Mouse (Mus musculus) midbrain, embryonic 14.5 days (tissue): ENCODE data around the gene Tssk1. TPM values are rescaled to one million over a fixed set of nuclear protein-coding genes. Genes with fewer than 3 reads are reported as not detected.
A peak's percentile ranks its signal among the peaks of the same experiment; 100 is the strongest.

Source experiments
- ATAC-seq: fragments of 200-750 bp; cut with Nextera tagmentation; 2 replicates; pipeline ENCODE4 v1.8.0; 2017; ENCODE audit warnings: moderate number of reproducible peaks, moderate library complexity; ENCODE audit not compliant: low FRiP score, low TSS enrichment
- DNase-seq: peaks from one replicate; pipeline ENCODE4 v3.0.0-alpha.2; 2015
- H3K27ac ChIP-seq: fragments of 300-500 bp; sonication (generic); replicated peaks from 2 replicates; pipeline ENCODE4 v1.5.1; 2014; ENCODE audit warnings: mild to moderate bottlenecking, low read depth, low read length, moderate library complexity
- H3K27me3 ChIP-seq: fragments of 300-500 bp; sonication (generic); 2 replicates; pipeline ENCODE4 v1.6.1; 2014; ENCODE audit warnings: low read length, control low read depth, mixed read lengths; ENCODE audit not compliant: control insufficient read depth, insufficient read depth
- H3K36me3 ChIP-seq: fragments of 300-500 bp; sonication (generic); 2 replicates; pipeline ENCODE4 v1.6.1; 2014; ENCODE audit warnings: low read length, control low read depth; ENCODE audit not compliant: control insufficient read depth, insufficient read depth
- H3K4me1 ChIP-seq: fragments of 300-500 bp; sonication (generic); 2 replicates; pipeline ENCODE4 v1.6.1; 2014; ENCODE audit warnings: mild to moderate bottlenecking, antibody characterized with exemption, low read length, control low read depth; ENCODE audit not compliant: control insufficient read depth, insufficient read depth
- H3K4me2 ChIP-seq: fragments of 300-500 bp; sonication (generic); 2 replicates; pipeline ENCODE4 v1.6.1; 2014; ENCODE audit warnings: mild to moderate bottlenecking, low read length, moderate library complexity
- H3K4me3 ChIP-seq: fragments of 300-500 bp; sonication (generic); replicated peaks from 2 replicates; pipeline ENCODE4 v1.5.1; 2014; ENCODE audit warnings: low read depth, low read length
- H3K9ac ChIP-seq: fragments of 300-500 bp; sonication (generic); replicated peaks from 2 replicates; pipeline ENCODE4 v1.6.1; 2014; ENCODE audit warnings: mild to moderate bottlenecking, low read length, moderate library complexity
- H3K9me3 ChIP-seq: fragments of 300-500 bp; sonication (generic); 2 replicates; pipeline ENCODE4 v1.6.1; 2016; ENCODE audit warnings: low read length, control low read depth, mixed read lengths; ENCODE audit not compliant: control insufficient read depth
- WGBS: fragments of 180-500 bp; shearing (Covaris S2); extraction: QIAGEN DNeasy Blood & Tissue Kit; methylation state at CpG from one replicate; pipeline ENCODE4 v1.1.7; 2014; 5-methylcytosine and 5-hydroxymethylcytosine counted together
- polyA plus RNA-seq: library from polyadenylated mRNA; unstranded; fragments of >200 nt; fragmentation: Nextera tagmentation; extraction: Ambion mirVana; gene quantifications from 2 replicates; pipeline ENCODE4 v1.2.1, GENCODE M21; 2014

Gene Tssk1
- polyA plus RNA-seq: 0.08 and 0.09 TPM in 2 replicates

- H3K9me3 ChIP-seq: no peaks in the 10 kb centered on the region
- no peak for ATAC-seq
- H3K27me3 ChIP-seq: no peaks in the 10 kb centered on the region
- peaks cover 17% of the 10 kb centered on the region for H3K4me1 ChIP-seq
- peaks cover 8% of the 10 kb centered on the region for H3K36me3 ChIP-seq
- H3K4me2 ChIP-seq: no peak within 1 kb of the TSS
- H3K9ac ChIP-seq: no peak within 1 kb of the TSS
- no peak for DNase-seq
- WGBS: 82% methylated on average over 2 of the region's 2 CpGs
- no peak within 1 kb of the TSS for H3K27ac ChIP-seq
- H3K4me3 ChIP-seq: no peak within 1 kb of the TSS
Measured at GRCm38 (mm10) chr16:17893923-17894322, at the start of gene Tssk1. Gene Tssk1 (plus strand): TSS chr16:17894223.

GRCm38 (mm10) chr16:17848431-17848830, 45.6 kb upstream of the Tssk1 start:
- ATAC-seq: no peak

DNA sequence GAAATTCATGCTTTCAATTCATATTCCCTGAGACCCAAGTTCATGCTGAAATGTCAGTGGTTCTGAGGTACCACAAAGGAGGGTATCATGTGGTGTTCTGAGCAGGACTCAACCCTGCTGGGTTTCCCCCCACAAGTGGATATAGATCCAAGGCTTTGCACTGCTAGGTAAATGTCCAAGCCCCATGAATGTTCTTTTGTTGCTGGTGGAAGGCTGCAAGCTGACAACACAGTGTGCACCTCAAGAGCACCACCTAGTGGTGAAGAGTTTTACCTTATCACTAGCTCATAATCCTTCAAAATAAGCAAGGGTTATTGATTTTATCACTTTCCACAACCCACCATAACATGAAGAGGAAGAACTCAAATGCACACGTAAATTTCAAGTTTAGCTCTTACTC, 45.1 kb upstream of the Tssk1 start:
- peaks cover 92% of the 10 kb centered on the region for H3K36me3 ChIP-seq
- peak; percentile 94 for DNase-seq
- WGBS: 26% methylated on average over 1 of the region's 1 CpGs
- H3K4me3 ChIP-seq: no peak overlapping the region
- no peaks in the 10 kb centered on the region for H3K9me3 ChIP-seq
- H3K9ac ChIP-seq: 0 out of 2 replicates have a peak overlapping the region, but pooled peaks have one; percentile 14
- H3K27me3 ChIP-seq: no peaks in the 10 kb centered on the region
- H3K4me2 ChIP-seq: no peak overlapping the region
- H3K4me1 ChIP-seq: no peaks in the 10 kb centered on the region
- no peak; the same call in 1 of the 2 replicates for ATAC-seq
- H3K27ac ChIP-seq: peak overlapping the region; percentile 69

More at GRCm38 (mm10) chr16:17848431-17848830, 45.6 kb upstream of the Tssk1 start:
- 97% methylated on average over 6 of the region's 6 CpGs for WGBS
- no peak for DNase-seq
- Histone ChIP-seq H3K9me3 (no peaks in the 10 kb centered on the region), H3K27ac (peak overlapping the region; percentile 69), H3K4me2 (no peak overlapping the region), H3K4me1 (no peaks in the 10 kb centered on the region), H3K9ac (0 out of 2 replicates have a peak overlapping the region, but pooled peaks have one; percentile 14), H3K4me3 (no peak overlapping the region), H3K36me3 (peaks cover 93% of the 10 kb centered on the region), H3K27me3 (no peaks in the 10 kb centered on the region)

DNA sequence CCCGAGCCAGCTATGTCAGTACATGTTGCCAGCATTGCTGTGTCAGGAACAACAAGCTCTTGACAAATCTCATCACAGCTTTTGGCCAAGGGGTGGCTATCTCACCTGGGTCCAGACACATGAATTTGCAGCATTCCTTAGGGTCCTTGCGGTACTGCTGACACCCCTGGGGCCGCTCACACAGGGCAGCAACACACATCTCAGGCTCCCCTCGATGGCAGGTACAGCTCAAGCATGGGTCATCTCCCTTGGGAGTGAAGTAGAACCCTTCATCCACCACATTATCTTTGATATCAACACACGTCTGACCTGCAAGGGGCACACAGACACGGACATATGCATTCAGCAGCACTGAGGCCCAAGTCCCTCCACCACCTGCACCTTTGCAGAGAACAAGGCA, 44.5 kb upstream of the Tssk1 start:
- H3K4me3 ChIP-seq: no peak overlapping the region
- no peak for DNase-seq
- no peak overlapping the region for H3K9ac ChIP-seq
- 86% methylated on average over 6 of the region's 6 CpGs for WGBS
- no peaks in the 10 kb centered on the region for H3K4me1 ChIP-seq
- no peak overlapping the region for H3K4me2 ChIP-seq
- H3K27ac ChIP-seq: no peak overlapping the region
- H3K36me3 ChIP-seq: peaks cover 91% of the 10 kb centered on the region
- ATAC-seq: no peak
- no peaks in the 10 kb centered on the region for H3K9me3 ChIP-seq
- no peaks in the 10 kb centered on the region for H3K27me3 ChIP-seq

DNA sequence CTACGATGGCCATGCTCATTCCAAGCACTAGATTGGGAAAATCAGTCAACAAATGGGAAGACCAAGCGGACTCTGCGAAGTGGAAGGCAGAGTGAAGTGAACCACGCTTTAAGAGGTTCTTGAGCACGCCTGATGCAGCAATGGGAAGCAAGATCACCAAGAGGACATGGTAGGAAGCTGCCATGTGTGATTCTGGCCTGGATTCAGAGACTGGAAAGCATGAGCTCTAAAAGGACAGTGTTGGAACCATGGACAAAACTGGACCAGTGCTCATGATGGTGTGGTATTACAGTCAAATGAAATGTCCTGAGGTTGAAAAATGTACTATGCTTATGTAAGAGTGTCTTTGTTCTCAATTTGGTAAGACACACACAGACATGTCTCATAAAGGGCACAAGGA, 42.7 kb upstream of the Tssk1 start:
- no peak overlapping the region for H3K4me3 ChIP-seq
- no peak overlapping the region for H3K27ac ChIP-seq
- H3K9ac ChIP-seq: no peak overlapping the region
- no peaks in the 10 kb centered on the region for H3K4me1 ChIP-seq
- H3K4me2 ChIP-seq: no peak overlapping the region
- no peaks in the 10 kb centered on the region for H3K9me3 ChIP-seq
- 96% methylated on average over 5 of the region's 5 CpGs for WGBS
- ATAC-seq (no peak), DNase-seq (no peak)
- no peaks in the 10 kb centered on the region for H3K27me3 ChIP-seq
- peaks cover 87% of the 10 kb centered on the region for H3K36me3 ChIP-seq

- no peak overlapping the region for H3K9ac ChIP-seq
- no peaks in the 10 kb centered on the region for H3K9me3 ChIP-seq
- H3K4me3 ChIP-seq: no peak overlapping the region
- no peaks in the 10 kb centered on the region for H3K27me3 ChIP-seq
- 98% methylated on average over 1 of the region's 1 CpGs for WGBS
- no peaks in the 10 kb centered on the region for H3K4me1 ChIP-seq
- no peak for ATAC-seq
- DNase-seq: no peak
- no peak overlapping the region for H3K4me2 ChIP-seq
- H3K36me3 ChIP-seq: peaks cover 87% of the 10 kb centered on the region
- H3K27ac ChIP-seq: no peak overlapping the region
Measured at GRCm38 (mm10) chr16:17851860-17852259, 42.2 kb upstream of the Tssk1 start.

- ATAC-seq: no peak
- no peak overlapping the region for H3K9ac ChIP-seq
- H3K4me2 ChIP-seq: no peak overlapping the region
- peaks cover 87% of the 10 kb centered on the region for H3K36me3 ChIP-seq
- H3K4me3 ChIP-seq: no peak overlapping the region
- no peaks in the 10 kb centered on the region for H3K9me3 ChIP-seq
- H3K27ac ChIP-seq: no peak overlapping the region
- H3K4me1 ChIP-seq: no peaks in the 10 kb centered on the region
- no peak for DNase-seq
- H3K27me3 ChIP-seq: no peaks in the 10 kb centered on the region
- WGBS: 91% methylated on average over 2 of the region's 2 CpGs
Measured at GRCm38 (mm10) chr16:17853263-17853662, 40.8 kb upstream of the Tssk1 start.

GRCm38 (mm10) chr16:17857157-17857556, 36.9 kb upstream of the Tssk1 start:
- Histone ChIP-seq H3K9me3 (no peaks in the 10 kb centered on the region), H3K36me3 (peaks cover 74% of the 10 kb centered on the region), H3K27me3 (no peaks in the 10 kb centered on the region), H3K4me1 (0 out of 2 replicates have a peak, but pooled peaks cover 3% of the 10 kb centered on the region), H3K27ac (no peak overlapping the region), H3K9ac (no peak overlapping the region), H3K4me3 (no peak overlapping the region), H3K4me2 (no peak overlapping the region)
- DNase-seq (no peak), ATAC-seq (no peak)
- WGBS: 93% methylated on average over 7 of the region's 7 CpGs

DNA sequence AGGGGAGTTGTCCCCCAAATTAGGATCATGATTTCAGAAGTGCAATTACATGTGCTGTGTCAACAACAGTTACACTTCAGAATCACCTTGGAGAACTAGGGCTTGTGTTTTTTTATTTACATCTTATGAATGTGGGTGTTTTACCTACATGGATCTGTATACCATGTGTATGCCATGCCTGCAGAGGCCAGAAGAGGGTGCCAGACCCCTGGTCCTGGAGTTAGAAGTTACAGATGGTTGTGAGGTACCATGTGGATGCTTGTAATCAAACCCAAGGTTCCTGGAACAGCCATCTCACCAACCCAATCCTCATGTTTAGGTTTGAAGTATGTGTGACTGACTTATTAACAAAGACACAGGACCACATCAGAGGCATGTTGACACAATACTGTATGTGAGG, 35.4 kb upstream of the Tssk1 start:
- Histone ChIP-seq H3K4me1 (peaks cover 7% of the 10 kb centered on the region; the same call in 1 of the 2 replicates), H3K9ac (no peak overlapping the region), H3K4me2 (no peak overlapping the region), H3K27me3 (no peaks in the 10 kb centered on the region), H3K27ac (no peak overlapping the region), H3K9me3 (no peaks in the 10 kb centered on the region), H3K36me3 (peaks cover 62% of the 10 kb centered on the region), H3K4me3 (no peak overlapping the region)
- ATAC-seq (no peak), DNase-seq (peak; percentile 61)
